Mouse (Mus musculus) splenic B cell, adult 2 months (primary cell): ENCODE measurements at regions not wholly inside any gene's neighbourhood (a gene's known extent, or its start where the extent isn't known, plus 50 kb on each side); places are given as distances from the start of the nearest gene placed in this dataset.

Source experiments
- DNase-seq: peaks from one replicate; pipeline ENCODE4 v3.0.0-alpha.2; 2011; ENCODE audit warnings: low read depth, low spot score
- H3K27me3 ChIP-seq: 2 replicates; pipeline ENCODE4 v1.6.1; 2012; ENCODE audit warnings: mild to moderate bottlenecking, low read length, moderate library complexity, mixed read lengths; ENCODE audit not compliant: control insufficient read depth, poor library complexity, insufficient read depth, severe bottlenecking
- H3K36me3 ChIP-seq: 2 replicates; pipeline ENCODE4 v1.6.1; 2012; ENCODE audit warnings: mild to moderate bottlenecking, low read length, moderate library complexity, mixed read lengths; ENCODE audit not compliant: control insufficient read depth, poor library complexity, insufficient read depth, severe bottlenecking

- DNase-seq = no peak
- H3K36me3 ChIP-seq = no peaks in the 10 kb centered on the region
- no peaks in the 10 kb centered on the region for H3K27me3 ChIP-seq
Measured at GRCm38 (mm10) chr12:12800120-12800519, 141.6 kb downstream of the Mycn start.

- H3K36me3 ChIP-seq = no peaks in the 10 kb centered on the region
- no peak for DNase-seq
- H3K27me3 ChIP-seq = no peaks in the 10 kb centered on the region
Measured at GRCm38 (mm10) chr12:12789052-12789451, 152.7 kb downstream of the Mycn start.

- Histone ChIP-seq H3K27me3 (no peaks in the 10 kb centered on the region), H3K36me3 (no peaks in the 10 kb centered on the region)
- no peak for DNase-seq
Measured at GRCm38 (mm10) chr12:12788263-12788852, 153.4 kb downstream of the Mycn start.

- no peaks in the 10 kb centered on the region for H3K36me3 ChIP-seq
- H3K27me3 ChIP-seq = no peaks in the 10 kb centered on the region
- no peak for DNase-seq
Measured at GRCm38 (mm10) chr12:12787608-12788262, 154.0 kb downstream of the Mycn start.

GRCm38 (mm10) chr12:12787161-12787560 is 154.6 kb downstream of the Mycn start:
- Histone ChIP-seq H3K36me3 (no peaks in the 10 kb centered on the region), H3K27me3 (no peaks in the 10 kb centered on the region)
- no peak for DNase-seq

- Histone ChIP-seq H3K27me3 (no peaks in the 10 kb centered on the region), H3K36me3 (no peaks in the 10 kb centered on the region)
- no peak for DNase-seq
Measured at GRCm38 (mm10) chr12:12783699-12784605, 157.8 kb downstream of the Mycn start.

GRCm38 (mm10) chr12:12781526-12781925 is 160.2 kb downstream of the Mycn start:
- DNase-seq = no peak
- Histone ChIP-seq H3K27me3 (no peaks in the 10 kb centered on the region), H3K36me3 (no peaks in the 10 kb centered on the region)

- Histone ChIP-seq H3K36me3 (no peaks in the 10 kb centered on the region), H3K27me3 (no peaks in the 10 kb centered on the region)
- no peak for DNase-seq
Measured at GRCm38 (mm10) chr12:12778563-12779256, 163.0 kb downstream of the Mycn start.

- no peaks in the 10 kb centered on the region for H3K27me3 ChIP-seq
- H3K36me3 ChIP-seq = no peaks in the 10 kb centered on the region
- no peak for DNase-seq
Measured at GRCm38 (mm10) chr12:12777422-12777821, 164.3 kb downstream of the Mycn start.

GRCm38 (mm10) chr12:12776783-12777182 is 164.9 kb downstream of the Mycn start:
- DNase-seq = no peak
- Histone ChIP-seq H3K36me3 (no peaks in the 10 kb centered on the region), H3K27me3 (no peaks in the 10 kb centered on the region)

- Histone ChIP-seq H3K36me3 (no peaks in the 10 kb centered on the region), H3K27me3 (no peaks in the 10 kb centered on the region)
- no peak for DNase-seq
Measured at GRCm38 (mm10) chr12:12770970-12771369, 170.7 kb downstream of the Mycn start.

GRCm38 (mm10) chr12:12766510-12767304 is 175.0 kb downstream of the Mycn start:
- no peak for DNase-seq
- no peaks in the 10 kb centered on the region for H3K27me3 ChIP-seq
- H3K36me3 ChIP-seq = no peaks in the 10 kb centered on the region

- Histone ChIP-seq H3K36me3 (no peaks in the 10 kb centered on the region), H3K27me3 (no peaks in the 10 kb centered on the region)
- no peak for DNase-seq
Measured at GRCm38 (mm10) chr12:12765490-12766058, 176.1 kb downstream of the Mycn start.

GRCm38 (mm10) chr12:12765055-12765454 is 176.7 kb downstream of the Mycn start:
- no peak for DNase-seq
- Histone ChIP-seq H3K27me3 (no peaks in the 10 kb centered on the region), H3K36me3 (no peaks in the 10 kb centered on the region)
